Mouse (Mus musculus) small intestine, adult 2 months (tissue): ENCODE data around the gene Arhgap28. TPM values are rescaled to one million over a fixed set of nuclear protein-coding genes. Genes with fewer than 3 reads are reported as not detected.

Source experiments
- H3K27ac ChIP-seq: fragments of 200-500 bp; 2 replicates; pipeline ENCODE4 v1.5.1; 2012; ENCODE audit warnings: low read depth, low read length, control low read depth, inconsistent platforms; ENCODE audit not compliant: insufficient read depth
- H3K27me3 ChIP-seq: fragments of 200-500 bp; 2 replicates; pipeline ENCODE4 v1.6.1; 2012; ENCODE audit warnings: mild to moderate bottlenecking, moderate library complexity, low read length, inconsistent platforms; ENCODE audit not compliant: control insufficient read depth, insufficient read depth
- H3K36me3 ChIP-seq: fragments of 200-500 bp; 2 replicates; pipeline ENCODE4 v1.6.1; 2012; ENCODE audit warnings: mild to moderate bottlenecking, low read length, control low read depth, inconsistent platforms; ENCODE audit not compliant: control insufficient read depth, insufficient read depth
- H3K4me1 ChIP-seq: fragments of 200-500 bp; 2 replicates; pipeline ENCODE4 v1.6.1; 2012; ENCODE audit warnings: low read length, inconsistent platforms, mixed read lengths; ENCODE audit not compliant: control insufficient read depth, insufficient read depth, insufficient read length
- H3K4me3 ChIP-seq: fragments of 200-500 bp; 2 replicates; pipeline ENCODE4 v1.5.1; 2012; ENCODE audit warnings: low read depth, mild to moderate bottlenecking, control low read depth, inconsistent platforms, low read length, moderate library complexity
- CTCF ChIP-seq: fragments of 200-500 bp; IDR thresholded peaks from 2 replicates; pipeline ENCODE4 v1.5.1; 2012; ENCODE audit warnings: low read depth, mild to moderate bottlenecking, control low read depth, inconsistent platforms, low read length, moderate library complexity, mixed read lengths; ENCODE audit not compliant: insufficient replicate concordance, insufficient read length; ENCODE audit errors: extremely low read depth
- POLR2A ChIP-seq: fragments of 200-500 bp; IDR thresholded peaks from 2 replicates; pipeline ENCODE4 v1.6.1; 2012; ENCODE audit warnings: low read depth, mild to moderate bottlenecking, control low read depth, inconsistent platforms, low read length, moderate library complexity
- WGBS: fragments of 180-500 bp; shearing (Covaris S2); methylation state at CpG from one replicate; pipeline ENCODE4 v1.1.7; 2018; 5-methylcytosine and 5-hydroxymethylcytosine counted together
- polyA plus RNA-seq: library from polyadenylated mRNA; depleted of rRNA; stranded (reverse); fragments of >200 nt; gene quantifications from 2 replicates; pipeline ENCODE4 v1.2.3, GENCODE M21; 2012

The Arhgap28 gene
- polyA plus RNA-seq, 1 experiment, result 0.93 TPM

DNA sequence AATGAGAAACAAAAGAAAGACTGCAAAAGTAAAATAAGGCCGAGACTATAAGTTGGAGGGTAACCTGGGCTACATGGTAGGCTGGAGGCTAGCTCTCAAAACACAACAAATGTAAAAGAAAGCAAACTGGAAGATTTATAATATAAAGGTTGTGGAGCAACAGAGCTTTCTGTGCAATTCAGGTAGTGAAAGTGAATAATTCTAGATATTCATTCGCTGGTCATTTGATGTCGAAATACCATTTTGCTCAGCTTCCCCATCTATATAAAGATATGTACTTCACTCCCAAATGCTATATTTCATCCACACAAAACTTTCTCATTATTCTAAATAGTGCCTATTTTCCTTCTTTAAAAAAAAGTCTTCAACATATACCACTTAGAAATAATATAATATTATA, 66.9 kb downstream of the Arhgap28 start:
- Histone ChIP-seq H3K27me3 (no peaks in the 10 kb centered on the region), H3K27ac (no peak overlapping the region), H3K36me3 (no peaks in the 10 kb centered on the region), H3K4me3 (no peak overlapping the region), H3K4me1 (no peaks in the 10 kb centered on the region)
- TF ChIP-seq CTCF (no peak), POLR2A (no peak)
- WGBS, result 93% methylated on average over 3 of the region's 3 CpGs

DNA sequence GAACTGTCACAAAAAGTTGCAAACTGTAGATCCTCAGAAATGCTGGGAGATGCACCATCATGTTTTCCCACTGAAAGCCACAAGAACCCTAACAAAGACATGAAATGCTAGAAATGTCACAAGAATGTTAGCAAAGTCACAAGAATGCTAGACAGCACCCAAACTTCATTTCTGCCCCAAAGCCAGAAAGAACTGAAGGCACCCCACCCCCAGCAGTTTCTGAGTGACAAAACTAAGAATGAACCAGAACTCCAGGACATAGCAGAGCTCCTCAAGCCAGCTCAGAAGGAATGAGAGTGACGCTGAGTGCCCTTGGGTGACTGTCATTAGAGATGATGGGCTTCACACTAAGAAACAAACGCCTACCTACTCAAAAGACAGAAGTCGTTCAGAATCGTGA, 68.4 kb downstream of the Arhgap28 start:
- WGBS, result 87% methylated on average over 4 of the region's 4 CpGs
- Histone ChIP-seq H3K4me3 (no peak overlapping the region), H3K4me1 (no peaks in the 10 kb centered on the region), H3K27me3 (no peaks in the 10 kb centered on the region), H3K36me3 (no peaks in the 10 kb centered on the region), H3K27ac (no peak overlapping the region)
- TF ChIP-seq CTCF, result no peak
- TF ChIP-seq POLR2A, result no peak

- no peak for TF ChIP-seq CTCF
- TF ChIP-seq POLR2A, result no peak
- 83% methylated on average over 6 of the region's 6 CpGs for WGBS
- Histone ChIP-seq H3K27ac (no peak overlapping the region), H3K27me3 (no peaks in the 10 kb centered on the region), H3K4me1 (no peaks in the 10 kb centered on the region), H3K36me3 (no peaks in the 10 kb centered on the region), H3K4me3 (no peak overlapping the region)
These were observed 72.5 kb downstream of the Arhgap28 start for GRCm38 (mm10) chr17:67931396-67931795.

DNA sequence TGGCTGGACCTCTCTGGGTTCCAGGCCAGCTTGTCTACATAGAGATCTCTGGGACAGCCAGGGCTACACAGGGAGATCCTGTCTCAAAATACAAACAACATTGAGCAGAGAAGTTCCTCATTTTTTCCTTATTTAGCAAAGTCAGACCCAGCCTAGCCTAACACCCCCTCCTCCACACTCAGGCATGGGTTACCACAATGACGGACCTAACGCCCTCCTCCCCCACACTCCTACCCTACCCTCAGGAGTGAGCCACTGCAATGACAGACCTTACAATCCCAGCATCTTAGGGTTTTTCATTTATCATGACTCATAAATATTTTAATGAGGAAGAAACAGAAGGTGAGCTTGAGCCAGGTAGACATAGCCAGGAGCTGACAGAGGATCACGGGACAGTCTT, 73.0 kb downstream of the Arhgap28 start:
- TF ChIP-seq POLR2A (no peak), CTCF (no peak)
- 86% methylated on average over 3 of the region's 3 CpGs for WGBS
- no peaks in the 10 kb centered on the region for H3K4me1 ChIP-seq
- no peaks in the 10 kb centered on the region for H3K36me3 ChIP-seq
- no peak overlapping the region for H3K27ac ChIP-seq
- no peaks in the 10 kb centered on the region for H3K27me3 ChIP-seq
- no peak overlapping the region for H3K4me3 ChIP-seq

GRCm38 (mm10) chr17:67930467-67930866, 73.5 kb downstream of the Arhgap28 start:
- no peak overlapping the region for H3K4me3 ChIP-seq
- TF ChIP-seq POLR2A (no peak), CTCF (no peak)
- H3K27me3 ChIP-seq, result no peaks in the 10 kb centered on the region
- WGBS, result 82% methylated on average over 3 of the region's 3 CpGs
- H3K4me1 ChIP-seq, result no peaks in the 10 kb centered on the region
- no peak overlapping the region for H3K27ac ChIP-seq
- no peaks in the 10 kb centered on the region for H3K36me3 ChIP-seq

GRCm38 (mm10) chr17:67928280-67928679, 75.6 kb downstream of the Arhgap28 start:
- Histone ChIP-seq H3K36me3 (no peaks in the 10 kb centered on the region), H3K4me1 (no peaks in the 10 kb centered on the region), H3K27ac (no peak overlapping the region), H3K27me3 (no peaks in the 10 kb centered on the region), H3K4me3 (no peak overlapping the region)
- TF ChIP-seq CTCF, result no peak
- TF ChIP-seq POLR2A, result no peak
- 85% methylated on average over 6 of the region's 6 CpGs for WGBS

- H3K27ac ChIP-seq, result no peak overlapping the region
- H3K27me3 ChIP-seq, result no peaks in the 10 kb centered on the region
- WGBS, result 89% methylated on average over 8 of the region's 8 CpGs
- H3K36me3 ChIP-seq, result no peaks in the 10 kb centered on the region
- H3K4me1 ChIP-seq, result no peaks in the 10 kb centered on the region
- no peak for TF ChIP-seq CTCF
- TF ChIP-seq POLR2A, result no peak
- H3K4me3 ChIP-seq, result no peak overlapping the region
These were observed 76.1 kb downstream of the Arhgap28 start for GRCm38 (mm10) chr17:67927864-67928263.

- no peak for TF ChIP-seq POLR2A
- TF ChIP-seq CTCF, result no peak
- 82% methylated on average over 7 of the region's 7 CpGs for WGBS
- no peaks in the 10 kb centered on the region for H3K4me1 ChIP-seq
- H3K27ac ChIP-seq, result no peak overlapping the region
- no peaks in the 10 kb centered on the region for H3K36me3 ChIP-seq
- no peak overlapping the region for H3K4me3 ChIP-seq
- no peaks in the 10 kb centered on the region for H3K27me3 ChIP-seq
These were observed 84.0 kb downstream of the Arhgap28 start for GRCm38 (mm10) chr17:67919959-67920358.
